Mouse (Mus musculus) G1E (cell line): ENCODE measurements around the gene Ctcfl.

Experiments
- CTCF ChIP-seq: IDR thresholded peaks from 2 replicates; pipeline ENCODE4 v1.5.1; 2012; ENCODE audit warnings: low read depth, low read length, inconsistent platforms, mixed read lengths
- GATA1 ChIP-seq: IDR thresholded peaks from 2 replicates; pipeline ENCODE4 v1.6.1; 2012; ENCODE audit warnings: borderline replicate concordance, low read length, inconsistent platforms, mixed read lengths

- TF ChIP-seq CTCF (peak; percentile 65), GATA1 (no peak)
Observed at GRCm38 (mm10) chr2:173080785-173081241, 38.5 kb downstream of the Ctcfl start.
